Mouse (Mus musculus): Measurements from ENCODE around the gene Ndufs2.

Gene Ndufs2

GRCm38 (mm10) chr1:171250680-171251593 is at the start of gene Ndufs2:
TSS of gene Ndufs2 (minus strand) at chr1:171251388.
- peak; percentile 67 for DNase-seq (ENCODE audit: low spot score)

GRCm38 (mm10) chr1:171298226-171298625 is 47.0 kb upstream of the Ndufs2 start:
- DNase-seq (ENCODE audit: low spot score): no peak

GRCm38 (mm10) chr1:171295063-171295402 is 43.8 kb upstream of the Ndufs2 start:
- no peak for DNase-seq (ENCODE audit: low spot score)

- DNase-seq (ENCODE audit: low spot score): peak; percentile 91
Measured at GRCm38 (mm10) chr1:171294298-171295062, 43.3 kb upstream of the Ndufs2 start, which contains the start of gene Ufc1. TSS of gene Ufc1 (minus strand) at chr1:171295024.

GRCm38 (mm10) chr1:171293906-171294297 is 42.7 kb upstream of the Ndufs2 start:
- peak; percentile 10 for DNase-seq (ENCODE audit: low spot score)

GRCm38 (mm10) chr1:171293351-171293750 is 42.2 kb upstream of the Ndufs2 start:
- peak; percentile 2 for DNase-seq (ENCODE audit: low spot score)

GRCm38 (mm10) chr1:171288328-171288727 is 37.1 kb upstream of the Ndufs2 start:
- no peak for DNase-seq (ENCODE audit: low spot score)

GRCm38 (mm10) chr1:171287136-171288081 is 36.2 kb upstream of the Ndufs2 start, which contains the start of gene Usp21:
TSS of gene Usp21 (minus strand) at chr1:171287991.
- DNase-seq (ENCODE audit: low spot score): peak; percentile 94

- no peak for DNase-seq (ENCODE audit: low spot score)
Measured at GRCm38 (mm10) chr1:171286517-171286916, 35.3 kb upstream of the Ndufs2 start.

GRCm38 (mm10) chr1:171285096-171285892 is 34.1 kb upstream of the Ndufs2 start:
- no peak for DNase-seq (ENCODE audit: low spot score)

- no peak for DNase-seq (ENCODE audit: low spot score)
Measured at GRCm38 (mm10) chr1:171284491-171284890, 33.3 kb upstream of the Ndufs2 start.

GRCm38 (mm10) chr1:171283188-171284160 is 32.3 kb upstream of the Ndufs2 start:
- no peak for DNase-seq (ENCODE audit: low spot score)

- DNase-seq (ENCODE audit: low spot score): no peak
Measured at GRCm38 (mm10) chr1:171282086-171282805, 31.1 kb upstream of the Ndufs2 start.

- peak; percentile 81 for DNase-seq (ENCODE audit: low spot score)
Measured at GRCm38 (mm10) chr1:171281528-171281923, 30.3 kb upstream of the Ndufs2 start.

GRCm38 (mm10) chr1:171280916-171281527 is 29.8 kb upstream of the Ndufs2 start, which contains the start of gene Ppox:
TSS of gene Ppox (minus strand) at chr1:171281186.
- peak; percentile 98 for DNase-seq (ENCODE audit: low spot score)

- DNase-seq (ENCODE audit: low spot score): no peak
Measured at GRCm38 (mm10) chr1:171280250-171280915, 29.2 kb upstream of the Ndufs2 start.

- DNase-seq (ENCODE audit: low spot score): no peak
Measured at GRCm38 (mm10) chr1:171279721-171280120, 28.5 kb upstream of the Ndufs2 start.
